Mouse (Mus musculus) heart, postnatal 25 days (tissue): ENCODE results near the gene Flot2. TPM values are rescaled to one million over a fixed set of nuclear protein-coding genes. Genes with fewer than 3 reads are reported as not detected.
"Not testable (repeated sequence)": the region's sequence is repeated elsewhere in the genome, so short reads cannot be mapped to it uniquely, and the experiment has no call there.

Source experiments
- DNase-seq: peaks from one replicate; pipeline ENCODE4 v3.0.0; 2022; ENCODE audit warnings: low spot score
- intact Hi-C: fragments of 180-260 bp; cut with DNase I; formaldehyde crosslinking; loops from one replicate; pipeline ENCODE4 v1.15.1; 2025
- total RNA-seq, 2 experiments: library from RNA; stranded (reverse); gene quantifications; 2 replicates each; pipeline ENCODE4 v1.2.3; 2021

Flot2 gene
- total RNA-seq, result 10 to 100 TPM; 59.3 to 61.2 TPM

- peak; percentile 38 for DNase-seq
- intact Hi-C loops, result no loop called here
These were observed at the start of gene Flot2 for GRCm38 (mm10) chr11:78037831-78038752. TSS of gene Flot2 (plus strand) at chr11:78037931.

GRCm38 (mm10) chr11:77989071-77989690, 48.5 kb upstream of the Flot2 start:
- intact Hi-C loops, result loop anchor here (5.0 kb wide), 1 partner anchor 33 kb away; no protein-coding TSS in a partner anchor

DNA sequence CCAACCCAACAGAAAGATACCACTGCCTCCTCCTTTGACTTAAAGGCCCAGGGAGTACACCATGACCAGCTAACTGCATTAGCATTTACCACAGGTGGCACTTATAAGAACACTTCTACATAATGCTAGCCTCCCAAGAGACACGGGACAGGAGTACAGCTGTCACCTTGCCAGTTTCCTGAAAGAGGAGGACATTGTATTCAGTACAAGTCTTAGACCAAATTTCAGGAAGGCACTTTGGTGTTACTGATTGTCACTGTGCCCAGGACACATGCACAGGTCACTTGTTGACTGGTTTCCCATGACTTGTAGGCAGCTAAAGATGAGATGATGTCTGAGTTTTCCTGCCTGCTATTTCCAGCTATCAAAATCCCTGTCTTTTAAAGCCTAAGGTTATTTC, 42.2 kb upstream of the Flot2 start:
- DNase-seq, result no peak
- intact Hi-C loops, result no loop called here

More at GRCm38 (mm10) chr11:77989071-77989690, 48.5 kb upstream of the Flot2 start:
- DNase-seq, result no peak

- DNase-seq, result no peak
- intact Hi-C loops, result no loop called here
These were observed 31.3 kb upstream of the Flot2 start for GRCm38 (mm10) chr11:78006446-78006845.

- intact Hi-C loops, result loop anchor here (2.0 to 5.0 kb wide), 2 partner anchors 32 to 159 kb away; no protein-coding TSS in a partner anchor
- DNase-seq, result no peak
These were observed 18.1 kb upstream of the Flot2 start for GRCm38 (mm10) chr11:78019676-78020075.

GRCm38 (mm10) chr11:78023607-78024006, 14.1 kb upstream of the Flot2 start:
- intact Hi-C loops, result loop anchor here (5.0 kb wide), 1 partner anchor 36 kb away; no protein-coding TSS in a partner anchor
- no peak for DNase-seq

- no peak for DNase-seq
- intact Hi-C loops, result no loop called here
These were observed 8.5 kb upstream of the Flot2 start for GRCm38 (mm10) chr11:78029240-78029639.

DNA sequence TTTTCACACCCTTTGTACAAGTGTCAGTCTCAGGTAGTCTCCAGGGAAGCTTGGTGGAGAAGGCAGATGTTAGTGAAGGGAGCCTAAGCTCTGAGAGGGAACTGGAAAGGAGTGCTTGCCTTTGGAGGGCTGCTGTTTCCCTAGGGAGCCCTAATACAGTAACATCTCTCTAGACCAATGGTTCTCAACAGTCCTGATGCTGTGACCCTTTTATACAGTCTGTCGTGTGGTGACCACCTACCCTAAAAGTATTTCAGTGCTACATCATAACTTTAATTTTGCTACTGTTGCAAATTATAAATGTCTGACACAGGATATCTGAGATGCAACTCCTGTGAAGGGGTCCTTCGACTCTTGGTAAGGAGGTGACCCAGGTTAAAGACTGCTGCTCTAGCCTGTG, 7.1 kb upstream of the Flot2 start:
- DNase-seq, result no peak
- intact Hi-C loops, result no loop called here

- no peak for DNase-seq
- intact Hi-C loops, result no loop called here
These were observed 6.3 kb upstream of the Flot2 start for GRCm38 (mm10) chr11:78031389-78031788.

DNA sequence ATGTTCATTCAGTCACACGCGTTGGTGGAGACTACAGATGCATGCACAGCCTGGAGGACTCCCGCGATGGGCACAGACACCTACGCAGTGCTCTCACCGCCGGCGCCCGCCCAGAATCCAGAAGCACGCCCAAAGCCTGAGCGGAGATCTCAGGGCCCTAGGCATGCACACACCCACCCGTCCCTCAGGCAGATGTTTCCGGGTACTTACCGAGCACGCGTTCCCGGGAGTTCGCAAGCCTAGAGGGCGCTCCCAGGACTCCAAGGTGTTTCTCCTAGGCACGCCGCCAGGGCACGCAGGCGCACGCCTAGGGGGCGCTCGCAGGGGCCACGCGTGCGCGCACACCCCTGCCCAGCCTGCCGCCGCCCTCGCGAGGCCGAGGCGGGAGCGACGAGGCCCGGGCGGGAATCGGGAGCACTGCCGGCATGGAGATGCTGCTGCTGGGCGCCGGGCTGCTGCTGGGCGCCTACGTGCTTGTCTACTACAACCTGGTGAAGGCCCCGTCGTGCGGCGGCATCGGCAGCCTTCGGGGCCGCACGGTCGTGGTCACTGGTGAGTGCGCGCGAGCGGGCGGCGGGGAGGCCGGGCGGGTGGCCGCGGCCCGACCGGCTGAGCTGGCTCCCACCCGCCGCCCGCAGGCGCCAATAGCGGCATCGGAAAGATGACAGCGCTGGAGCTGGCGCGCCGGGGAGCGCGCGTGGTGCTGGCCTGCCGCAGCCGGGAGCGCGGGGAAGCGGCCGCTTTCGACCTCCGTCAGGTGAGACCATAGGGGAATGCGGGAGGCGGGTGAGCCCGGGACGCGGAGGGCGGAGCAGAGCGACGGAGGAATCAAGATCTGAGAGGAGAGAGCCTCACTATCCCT, 5.6 kb upstream of the Flot2 start, which contains the start of gene Dhrs13:
Dhrs13 (plus strand) TSS at position 334 of the 862 bp plus-strand sequence.
- intact Hi-C loops, result no loop called here
- DNase-seq, result peak; percentile 84

- intact Hi-C loops, result no loop called here
These were observed 4.9 kb upstream of the Flot2 start for GRCm38 (mm10) chr11:78032809-78033195.

GRCm38 (mm10) chr11:78033931-78034617, 3.7 kb upstream of the Flot2 start:
- intact Hi-C loops, result no loop called here

More at GRCm38 (mm10) chr11:78032809-78033195, 4.9 kb upstream of the Flot2 start:
- no peak for DNase-seq

DNA sequence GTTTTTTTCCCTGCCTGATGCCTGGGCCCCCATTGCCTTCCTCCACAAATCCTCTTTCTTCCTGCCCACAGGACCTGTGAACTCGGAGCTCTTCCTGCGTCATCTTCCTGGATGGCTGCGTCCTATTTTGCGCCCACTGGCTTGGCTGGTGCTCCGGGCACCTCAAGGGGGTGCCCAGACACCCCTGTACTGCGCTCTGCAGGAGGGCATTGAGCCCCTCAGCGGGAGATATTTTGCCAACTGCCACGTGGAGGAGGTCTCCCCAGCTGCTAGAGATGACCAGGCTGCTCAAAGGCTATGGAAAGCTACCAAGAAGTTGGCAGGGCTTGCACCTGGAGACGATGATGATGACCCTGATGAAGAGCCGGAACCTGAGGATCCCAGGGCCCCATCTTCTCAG, 940 bp upstream of the Flot2 start:
- intact Hi-C loops, result no loop called here
- no peak for DNase-seq

More at GRCm38 (mm10) chr11:78033931-78034617, 3.7 kb upstream of the Flot2 start:
- DNase-seq, result no peak

GRCm38 (mm10) chr11:78040878-78041277, 3.1 kb downstream of the Flot2 start:
- intact Hi-C loops, result no loop called here

GRCm38 (mm10) chr11:78042290-78042870, 4.6 kb downstream of the Flot2 start:
- DNase-seq, intact Hi-C loops: not testable (repeated sequence)

More at GRCm38 (mm10) chr11:78040878-78041277, 3.1 kb downstream of the Flot2 start:
- no peak for DNase-seq

DNA sequence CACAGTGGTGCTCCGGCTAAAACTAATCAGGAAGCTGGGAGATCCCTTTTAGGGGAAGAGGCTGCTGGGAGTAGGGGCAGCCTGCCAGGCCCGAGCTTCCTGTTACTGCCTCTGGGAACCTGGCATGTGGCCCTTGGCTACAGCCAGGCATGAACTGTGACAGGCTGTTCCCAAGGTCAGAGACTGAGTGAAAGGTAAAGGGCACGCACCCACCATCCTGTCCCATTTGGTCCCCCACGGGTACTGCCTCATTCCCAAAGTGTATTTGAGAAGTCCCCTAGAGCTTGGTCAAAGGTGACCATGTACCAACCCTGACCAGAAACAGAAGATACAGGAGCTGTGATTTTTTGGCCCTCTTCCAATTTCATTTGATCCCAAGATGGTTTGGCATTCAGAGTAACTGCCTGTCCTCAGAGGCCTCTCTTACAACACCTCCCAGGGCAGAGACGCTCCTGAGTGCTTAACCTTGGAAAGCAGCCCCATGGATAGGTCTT, 7.1 kb downstream of the Flot2 start:
- peak; percentile 79 for DNase-seq
- intact Hi-C loops, result no loop called here

- DNase-seq, intact Hi-C loops: not testable (repeated sequence)
These were observed 10.9 kb downstream of the Flot2 start for GRCm38 (mm10) chr11:78048637-78049036.

DNA sequence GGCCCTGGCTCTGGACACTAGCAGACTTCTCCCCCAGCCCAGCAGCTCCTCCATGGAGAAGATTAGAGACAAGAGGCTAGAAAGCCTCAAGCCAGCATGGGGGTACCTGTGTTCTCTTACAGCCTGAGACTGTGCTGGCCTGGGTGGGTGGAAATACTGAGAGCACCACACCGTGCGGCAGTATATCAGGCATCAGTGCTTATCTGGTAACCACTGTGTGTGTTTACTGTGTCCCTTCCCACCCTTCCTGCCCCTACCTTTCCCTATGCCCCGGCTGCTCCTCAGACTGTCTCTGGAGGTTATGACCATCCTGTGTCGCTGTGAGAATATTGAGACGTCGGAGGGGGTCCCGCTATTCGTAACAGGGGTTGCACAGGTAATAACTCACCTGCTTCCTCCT, 15.3 kb downstream of the Flot2 start:
- DNase-seq, result no peak
- intact Hi-C loops, result no loop called here

DNA sequence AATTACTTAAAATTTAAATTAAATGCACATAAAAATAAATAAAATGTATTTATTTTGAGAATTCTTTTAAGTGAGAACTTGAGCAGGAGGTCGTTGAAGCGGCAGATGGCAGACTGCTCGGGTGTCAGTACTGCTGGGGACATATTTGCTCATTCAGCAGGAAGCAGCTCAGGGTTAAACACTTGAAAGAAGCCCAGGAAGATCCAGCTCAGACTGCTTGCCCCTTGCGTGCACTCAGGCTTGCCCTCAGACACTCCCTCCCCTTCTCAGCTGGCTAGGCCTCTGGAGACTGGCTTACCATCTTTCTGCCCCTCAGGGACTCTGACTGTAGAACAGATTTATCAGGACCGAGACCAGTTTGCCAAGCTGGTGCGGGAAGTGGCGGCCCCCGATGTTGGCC, 19.2 kb downstream of the Flot2 start:
- intact Hi-C loops, result no loop called here
- DNase-seq, result no peak
